19 mouse cellular contexts compared by ENCODE assay signal in the genomic region with DNA sequence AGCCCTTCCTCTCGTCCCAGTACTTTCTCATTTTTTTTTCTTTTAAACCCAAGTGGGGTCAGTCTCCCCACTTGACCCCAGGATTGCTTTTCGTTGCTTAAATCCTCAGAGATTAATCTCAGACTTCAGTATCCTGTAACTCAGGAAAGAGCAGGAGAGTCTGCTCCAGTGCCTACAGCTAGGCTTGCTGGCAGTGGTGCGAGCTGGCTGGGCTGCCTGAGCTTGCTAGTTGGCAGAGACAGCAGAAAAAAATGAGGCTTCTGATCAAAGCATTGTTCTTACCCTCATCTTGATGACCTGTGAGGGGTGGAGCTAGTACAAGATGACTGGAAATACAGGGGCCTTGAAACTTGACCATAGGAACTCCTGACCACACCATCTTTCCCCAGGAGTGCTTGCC.
DNase-seq lines count a peak whose midpoint lies in the region.
"Had no signal": no experiment of that assay in that cellular context is flagged by ENCODE, and none has a peak within 500 bp of the region (broad histone marks: within the 10 kb centered on the region; RNA-seq: fewer than 3 reads in every experiment).

No protein-coding gene starts in this region.

- peak; percentile 34 for DNase-seq in cerebellum, adult 9-10 months
- DNase-seq in cerebellum, adult 11 months = no peak
- DNase-seq in cerebellum, postnatal 25 days = peak; percentile 46 to 57
- no peak for DNase-seq in cerebellum, postnatal 36 days
- peak; percentile 76 for DNase-seq in fat pad, adult 2 months (ENCODE audit: extremely low read depth, low read depth, low spot score)
- no peak for DNase-seq in spleen, postnatal 14 days (ENCODE audit: low spot score in 2 of 2)
- DNase-seq: adrenal gland, adult 2 months; adrenal gland, postnatal 36 days; B cell, adult 2 months; cerebellum, adult 8-10 months; embryo, embryonic 11 days; forebrain, postnatal 0 days; gastrocnemius, adult 2 months; gastrocnemius, postnatal 14 days; heart, adult 18-20 months; heart, postnatal 10 days; heart, postnatal 36 days; kidney, adult 11 months; kidney, adult 8-10 months had no signal

Comparison
In these comparisons a context has a peak if more than half of its experiments do, and no peak if none do; other contexts are left out.
1. DNase-seq: peak in cerebellum, adult 9-10 months (single experiment), cerebellum, postnatal 25 days (2 of 2) and fat pad, adult 2 months (single experiment); none in cerebellum, adult 11 months (single experiment), cerebellum, postnatal 36 days (0 of 2) and spleen, postnatal 14 days (0 of 2).